Mouse (Mus musculus) CH12.LX (cell line): ENCODE measurements around the gene E130208F15Rik. TPM values are rescaled to one million over a fixed set of nuclear protein-coding genes. Genes with fewer than 3 reads are reported as not detected.

Source experiments
- DNase-seq: peaks from one replicate; pipeline ENCODE4 v3.0.0-alpha.2; 2013; ENCODE audit errors: extremely low read depth
- H3K27ac ChIP-seq: 2 replicates; pipeline ENCODE4 v1.5.1; 2012; ENCODE audit warnings: low read depth, mild to moderate bottlenecking, control low read depth, moderate library complexity; ENCODE audit not compliant: insufficient read depth
- H3K27me3 ChIP-seq: replicated peaks from 2 replicates; pipeline ENCODE3; 2012; ENCODE audit warnings: inconsistent platforms
- H3K36me3 ChIP-seq, 2 experiments: replicated peaks in 1 of 2; 2 replicates each; pipeline versions ENCODE3 to v1.6.1; 2012; ENCODE audit warnings: inconsistent platforms in 1 of 2, low read length in 1 of 2, mild to moderate bottlenecking in 1 of 2, mixed read lengths in 1 of 2, moderate library complexity in 1 of 2; ENCODE audit not compliant: control insufficient read depth in 1 of 2, insufficient read depth in 1 of 2
- H3K4me1 ChIP-seq, 2 experiments: 2 replicates each; pipeline ENCODE4 v1.6.1; 2012; ENCODE audit warnings: inconsistent platforms in 1 of 2, moderate library complexity in 1 of 2; ENCODE audit not compliant: insufficient read depth in 2 of 2, control insufficient read depth in 1 of 2
- H3K4me2 ChIP-seq: 2 replicates; pipeline ENCODE4 v1.6.1; 2012; ENCODE audit warnings: low read depth, mild to moderate bottlenecking, control low read depth; ENCODE audit not compliant: poor library complexity, insufficient read depth, severe bottlenecking
- H3K4me3 ChIP-seq, 3 experiments: fragments of 150-350 bp in 1 of 3; sonication (generic) in 1 of 3; replicated peaks in 1 of 3; 2 replicates each; pipeline versions ENCODE3 to v1.5.1; 2011 to 2012; ENCODE audit warnings: low read depth in 2 of 3, low read length in 2 of 3, mild to moderate bottlenecking in 2 of 3, moderate library complexity in 2 of 3, control low read depth in 1 of 3, improper control_type of control experiment in 1 of 3, inconsistent platforms in 1 of 3, mixed read lengths in 1 of 3; ENCODE audit not compliant: poor library complexity in 1 of 3
- H3K79me2 ChIP-seq: replicated peaks from 2 replicates; pipeline ENCODE4 v1.6.1; 2012; ENCODE audit warnings: mild to moderate bottlenecking, moderate library complexity; ENCODE audit not compliant: control insufficient read depth, poor library complexity, insufficient read depth, severe bottlenecking; ENCODE audit errors: extremely low read depth
- H3K9ac ChIP-seq: 2 replicates; pipeline ENCODE4 v1.6.1; 2012; ENCODE audit warnings: low read depth, mild to moderate bottlenecking, control low read depth, moderate library complexity; ENCODE audit not compliant: insufficient read depth
- H3K9me3 ChIP-seq: replicated peaks from 2 replicates; pipeline ENCODE3; 2012; ENCODE audit warnings: low read length, inconsistent platforms, mixed read lengths
- BHLHE40 ChIP-seq: IDR thresholded peaks from 2 replicates; pipeline ENCODE4 v1.6.1; 2011; ENCODE audit warnings: mild to moderate bottlenecking, low read depth, low read length, improper control_type of control experiment
- CHD1 ChIP-seq: IDR thresholded peaks from 2 replicates; pipeline ENCODE4 v1.6.1; 2012; ENCODE audit warnings: low read depth, low read length, improper control_type of control experiment, inconsistent platforms
- CHD2 ChIP-seq: IDR thresholded peaks from 2 replicates; pipeline ENCODE4 v1.6.1; 2011; ENCODE audit warnings: low read length, improper control_type of control experiment
- CTCF ChIP-seq, 2 experiments: IDR thresholded peaks in 1 of 2; conservative IDR thresholded peaks in 1 of 2; 2 replicates each; pipeline ENCODE4 v1.5.1; 2011 to 2012; ENCODE audit warnings: low read depth in 2 of 2, low read length in 2 of 2, improper control_type of control experiment in 1 of 2, inconsistent platforms in 1 of 2, mild to moderate bottlenecking in 1 of 2, moderate library complexity in 1 of 2
- E2F4 ChIP-seq: IDR thresholded peaks from 2 replicates; pipeline ENCODE4 v1.6.1; 2011; ENCODE audit warnings: low read depth, low read length, improper control_type of control experiment; ENCODE audit not compliant: insufficient replicate concordance
- ELF1 ChIP-seq: IDR thresholded peaks from 2 replicates; pipeline ENCODE4 v1.6.1; 2014; ENCODE audit warnings: low read depth, mild to moderate bottlenecking, inconsistent platforms, low read length, improper control_type of control experiment
- EP300 ChIP-seq: IDR thresholded peaks from 2 replicates; pipeline ENCODE4 v1.6.1; 2011; ENCODE audit warnings: low read length, improper control_type of control experiment
- ETS1 ChIP-seq: conservative IDR thresholded peaks from 2 replicates; pipeline ENCODE4 v1.6.1; 2012; ENCODE audit warnings: low read depth, mild to moderate bottlenecking, inconsistent platforms, low read length, improper control_type of control experiment, moderate library complexity
- IRF4 ChIP-seq: IDR thresholded peaks from 2 replicates; pipeline ENCODE4 v1.6.1; 2014; ENCODE audit warnings: low read depth, mild to moderate bottlenecking, inconsistent platforms, low read length, improper control_type of control experiment
- JUN ChIP-seq: IDR thresholded peaks from 2 replicates; pipeline ENCODE4 v1.6.1; 2011; ENCODE audit warnings: low read depth, mild to moderate bottlenecking, low read length, improper control_type of control experiment, moderate library complexity; ENCODE audit not compliant: insufficient read depth
- KAT2A ChIP-seq: IDR thresholded peaks from 2 replicates; pipeline ENCODE4 v1.6.1; 2012; ENCODE audit warnings: low read length, improper control_type of control experiment, inconsistent platforms; ENCODE audit not compliant: insufficient replicate concordance
- MAFK ChIP-seq: IDR thresholded peaks from 2 replicates; pipeline ENCODE4 v1.6.1; 2011; ENCODE audit warnings: low read length, improper control_type of control experiment; ENCODE audit not compliant: insufficient replicate concordance
- MAZ ChIP-seq: IDR thresholded peaks from 2 replicates; pipeline ENCODE4 v1.6.1; 2012; ENCODE audit warnings: low read depth, mild to moderate bottlenecking, inconsistent platforms, low read length, improper control_type of control experiment, moderate library complexity
- MEF2A ChIP-seq: IDR thresholded peaks from 2 replicates; pipeline ENCODE4 v1.6.1; 2014; ENCODE audit warnings: low read depth, mild to moderate bottlenecking, inconsistent platforms, low read length, improper control_type of control experiment, borderline replicate concordance
- MYC ChIP-seq: IDR thresholded peaks from 2 replicates; pipeline ENCODE4 v1.6.1; 2011; ENCODE audit warnings: low read depth, mild to moderate bottlenecking, improper control_type of control experiment, low read length
- NRF1 ChIP-seq: IDR thresholded peaks from 2 replicates; pipeline ENCODE4 v1.6.1; 2014; ENCODE audit warnings: low read depth, mild to moderate bottlenecking, inconsistent platforms, low read length, improper control_type of control experiment, moderate library complexity
- POLR2AphosphoS2 ChIP-seq: IDR thresholded peaks from 2 replicates; pipeline ENCODE4 v1.6.1; 2011; ENCODE audit warnings: low read depth, low read length, improper control_type of control experiment
- RAD21 ChIP-seq: IDR thresholded peaks from 2 replicates; pipeline ENCODE4 v1.6.1; 2011; ENCODE audit warnings: low read depth, mild to moderate bottlenecking, low read length, improper control_type of control experiment, moderate library complexity
- RCOR1 ChIP-seq: conservative IDR thresholded peaks from 2 replicates; pipeline ENCODE4 v1.6.1; 2012; ENCODE audit warnings: low read depth, mild to moderate bottlenecking, inconsistent platforms, low read length, improper control_type of control experiment
- SMC3 ChIP-seq: IDR thresholded peaks from 2 replicates; pipeline ENCODE4 v1.6.1; 2011; ENCODE audit warnings: low read depth, low read length, improper control_type of control experiment
- TBP ChIP-seq: conservative IDR thresholded peaks from 2 replicates; pipeline ENCODE4 v1.6.1; 2011; ENCODE audit warnings: low read depth, low read length, improper control_type of control experiment
- TCF12 ChIP-seq: IDR thresholded peaks from 2 replicates; pipeline ENCODE4 v1.6.1; 2014; ENCODE audit warnings: low read depth, mild to moderate bottlenecking, inconsistent platforms, low read length, improper control_type of control experiment
- USF1 ChIP-seq: IDR thresholded peaks from 2 replicates; pipeline ENCODE4 v1.6.1; 2014; ENCODE audit warnings: low read depth, mild to moderate bottlenecking, inconsistent platforms, low read length, improper control_type of control experiment
- ZC3H11A ChIP-seq: IDR thresholded peaks from 2 replicates; pipeline ENCODE4 v1.6.1; 2012; ENCODE audit warnings: low read depth, mild to moderate bottlenecking, inconsistent platforms, low read length, improper control_type of control experiment
- ZKSCAN1 ChIP-seq: IDR thresholded peaks from 2 replicates; pipeline ENCODE4 v1.6.1; 2012; ENCODE audit warnings: low read depth, inconsistent platforms, low read length, improper control_type of control experiment, borderline replicate concordance
- dilution Hi-C: fragments of 300-500 bp; cut with MboI; formaldehyde crosslinking; loops from 2 replicates; pipeline ENCODE4 v1.14.3; 2020; ENCODE audit warnings: low sequenced_read_pairs; ENCODE audit not compliant: extremely low pct_unique_long_range_greater_than_20kb, extremely low pct_ligation_motif_present
- in situ Hi-C: fragments of 300-500 bp; cut with MboI; formaldehyde crosslinking; loops from 3 replicates; pipeline ENCODE4 v1.14.3; 2019; ENCODE audit warnings: low sequenced_read_pairs, low pct_ligation_motif_present, low pct_unique_long_range_greater_than_20kb, mixed read lengths
- polyA plus RNA-seq: library from polyadenylated mRNA; unstranded; fragments of >175 nt; gene quantifications from 2 replicates; pipeline ENCODE4 v1.2.1, GENCODE M21; 2012; ENCODE audit warnings: low read depth; ENCODE audit not compliant: insufficient read length
- total RNA-seq, 2 experiments: library from RNA; depleted of rRNA; stranded (reverse); fragments of 300-350 nt in 1 of 2; fragments of >200 nt in 1 of 2; gene quantifications; 2 replicates each; pipeline ENCODE4 v1.2.3; 2012 to 2014

Gene E130208F15Rik
- total and polyA plus RNA-seq, 3 experiments: 0.70 to 9.7 (median 5.6) TPM

DNA sequence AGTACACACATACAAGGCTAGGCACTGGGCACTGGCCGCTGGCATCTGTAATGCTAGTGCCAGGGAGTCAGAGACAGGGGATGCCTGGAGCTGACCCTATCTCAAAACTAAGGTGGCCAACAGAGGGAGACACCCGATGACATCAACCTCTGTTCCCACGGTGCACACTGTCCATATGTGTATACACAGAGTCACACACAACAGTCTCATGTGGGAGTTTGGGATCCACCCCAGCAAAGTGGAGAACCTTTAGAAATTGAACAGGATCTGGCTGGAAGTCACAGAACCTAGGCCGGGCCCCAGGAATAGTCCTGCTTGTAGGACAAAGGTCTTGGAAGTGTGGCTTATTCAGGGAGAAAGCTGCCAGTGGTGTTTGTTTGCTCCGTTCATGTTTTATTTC lies 27.2 kb upstream of the E130208F15Rik start:
- Histone ChIP-seq H3K4me1 (peaks cover 2 to 7% of the 10 kb centered on the region in 2 experiments; a peak in 2 of 4 replicates), H3K27me3 (peaks cover 71% of the 10 kb centered on the region), H3K36me3 (no peaks in the 10 kb centered on the region), H3K79me2 (no peaks in the 10 kb centered on the region), H3K9ac (no peak overlapping the region), H3K9me3 (no peaks in the 10 kb centered on the region), H3K4me3 (no peak overlapping the region), H3K27ac (no peak overlapping the region), H3K4me2 (no peak overlapping the region)
- in situ Hi-C loops: no loop called here
- TF ChIP-seq CTCF (conservative IDR thresholded peaks at IDR 0.05 in 1 of 2, IDR thresholded peaks at IDR 0.05 in 1 of 2; ENCODE audit: low read depth in 2 of 2, low read length in 2 of 2) (no peak), NRF1 (no peak), TBP (no peak), SMC3 (no peak), EP300 (no peak), JUN (no peak), MAZ (no peak), CHD2 (no peak), ZC3H11A (no peak), ZKSCAN1 (no peak), IRF4 (no peak), MYC (no peak), ELF1 (no peak), E2F4 (no peak)
- no peak for DNase-seq
- dilution Hi-C loops: no loop called here

- in situ Hi-C loops (no loop called here), dilution Hi-C loops (no loop called here)
- Histone ChIP-seq H3K27ac (no peak overlapping the region), H3K27me3 (peaks cover 65% of the 10 kb centered on the region), H3K36me3 (no peaks in the 10 kb centered on the region), H3K79me2 (no peaks in the 10 kb centered on the region), H3K4me1 (peaks cover 2 to 7% of the 10 kb centered on the region in 2 experiments; a peak in 2 of 4 replicates), H3K4me2 (no peak overlapping the region), H3K4me3 (no peak overlapping the region), H3K9ac (no peak overlapping the region), H3K9me3 (no peaks in the 10 kb centered on the region)
- DNase-seq: no peak
- TF ChIP-seq MAZ: no peak
- no peak for TF ChIP-seq ETS1
- TF ChIP-seq POLR2AphosphoS2: no peak
- no peak for TF ChIP-seq KAT2A
- no peak for TF ChIP-seq USF1
- no peak for TF ChIP-seq NRF1
- TF ChIP-seq CHD1: no peak
- no peak for TF ChIP-seq MAFK
- TF ChIP-seq MEF2A: no peak
- TF ChIP-seq TBP: no peak
- no peak for TF ChIP-seq SMC3
- TF ChIP-seq RCOR1: no peak
- TF ChIP-seq BHLHE40: no peak
- TF ChIP-seq RAD21: no peak
- no peak for TF ChIP-seq TCF12
Observed at GRCm38 (mm10) chr7:30295103-30295502, 26.4 kb upstream of the E130208F15Rik start.
